Mouse (Mus musculus): ENCODE measurements around the gene Nr5a2. TPM values are rescaled to one million over a fixed set of nuclear protein-coding genes. Genes with fewer than 3 reads are reported as not detected.

Nr5a2 gene
- total and polyA plus RNA-seq, 2 experiments from 2014 or later = 0.45 to 1.6 TPM

GRCm38 (mm10) chr1:136909494-136910037, 50.7 kb downstream of the Nr5a2 start:
- ATAC-seq (ENCODE audit: insufficient read depth, low read depth) = no peak
- Histone ChIP-seq H3K27ac (ENCODE audit: low read depth) (no peak overlapping the region), H3K4me1 (ENCODE audit: control insufficient read depth, insufficient read depth) (no peaks in the 10 kb centered on the region), H3K9me3 (replicated peaks; ENCODE audit: control insufficient read depth, low read length) (no peaks in the 10 kb centered on the region), H3K9ac (replicated peaks; ENCODE audit: low read depth, low read length) (no peak overlapping the region), H3K36me3 (replicated peaks; ENCODE audit: control insufficient read depth, insufficient read depth, low read length) (no peaks in the 10 kb centered on the region), H3K4me3 (ENCODE audit: low read depth, low read length) (no peak overlapping the region), H3K27me3 (ENCODE audit: control insufficient read depth, insufficient read depth, low read length) (no peaks in the 10 kb centered on the region), H3K4me2 (ENCODE audit: low read depth, low read length) (no peak overlapping the region)
- no peak for DNase-seq (ENCODE audit: low spot score)
- TF ChIP-seq CTCF (IDR thresholded peaks at IDR 0.05; ENCODE audit: low read depth) = no peak
- no peak for TF ChIP-seq EP300 (IDR thresholded peaks at IDR 0.05; ENCODE audit: low read depth)
- 87% methylated on average over 6 of the region's 6 CpGs for WGBS

- Histone ChIP-seq H3K9me3 (replicated peaks; ENCODE audit: control insufficient read depth, low read length) (no peaks in the 10 kb centered on the region; the same call in 1 of the 2 replicates), H3K36me3 (replicated peaks; ENCODE audit: control insufficient read depth, insufficient read depth, low read length) (no peaks in the 10 kb centered on the region), H3K27ac (ENCODE audit: low read depth) (no peak overlapping the region), H3K4me1 (ENCODE audit: control insufficient read depth, insufficient read depth) (peaks cover 3% of the 10 kb centered on the region; the same call in 1 of the 2 replicates), H3K4me3 (ENCODE audit: low read depth, low read length) (no peak overlapping the region), H3K27me3 (ENCODE audit: control insufficient read depth, insufficient read depth, low read length) (no peaks in the 10 kb centered on the region), H3K4me2 (ENCODE audit: low read depth, low read length) (no peak overlapping the region), H3K9ac (replicated peaks; ENCODE audit: low read depth, low read length) (no peak overlapping the region)
- DNase-seq (ENCODE audit: low spot score) = no peak
- ATAC-seq (ENCODE audit: insufficient read depth, low read depth) = no peak
- WGBS = 83% methylated on average over 4 of the region's 4 CpGs
- no peak for TF ChIP-seq CTCF (IDR thresholded peaks at IDR 0.05; ENCODE audit: low read depth)
- TF ChIP-seq EP300 (IDR thresholded peaks at IDR 0.05; ENCODE audit: low read depth) = no peak
Observed at GRCm38 (mm10) chr1:136898130-136898529, 62.1 kb downstream of the Nr5a2 start.

GRCm38 (mm10) chr1:136896351-136896750, 63.9 kb downstream of the Nr5a2 start:
- Histone ChIP-seq H3K9ac (replicated peaks; ENCODE audit: low read depth, low read length) (no peak overlapping the region), H3K9me3 (replicated peaks; ENCODE audit: control insufficient read depth, low read length) (no peaks in the 10 kb centered on the region; the same call in 1 of the 2 replicates), H3K4me2 (ENCODE audit: low read depth, low read length) (no peak overlapping the region), H3K27ac (ENCODE audit: low read depth) (no peak overlapping the region), H3K36me3 (replicated peaks; ENCODE audit: control insufficient read depth, insufficient read depth, low read length) (no peaks in the 10 kb centered on the region), H3K4me1 (ENCODE audit: control insufficient read depth, insufficient read depth) (peaks cover 3% of the 10 kb centered on the region; the same call in 1 of the 2 replicates), H3K27me3 (ENCODE audit: control insufficient read depth, insufficient read depth, low read length) (no peaks in the 10 kb centered on the region), H3K4me3 (ENCODE audit: low read depth, low read length) (no peak overlapping the region)
- TF ChIP-seq EP300 (IDR thresholded peaks at IDR 0.05; ENCODE audit: low read depth) (no peak), CTCF (IDR thresholded peaks at IDR 0.05; ENCODE audit: low read depth) (no peak)
- DNase-seq (ENCODE audit: low spot score) (no peak), ATAC-seq (ENCODE audit: insufficient read depth, low read depth) (no peak)
- 54% methylated on average over 6 of the region's 6 CpGs for WGBS

GRCm38 (mm10) chr1:136895877-136896276, 64.4 kb downstream of the Nr5a2 start:
- Histone ChIP-seq H3K4me3 (ENCODE audit: low read depth, low read length) (no peak overlapping the region), H3K9ac (replicated peaks; ENCODE audit: low read depth, low read length) (no peak overlapping the region), H3K9me3 (replicated peaks; ENCODE audit: control insufficient read depth, low read length) (no peaks in the 10 kb centered on the region), H3K36me3 (replicated peaks; ENCODE audit: control insufficient read depth, insufficient read depth, low read length) (no peaks in the 10 kb centered on the region), H3K27ac (ENCODE audit: low read depth) (no peak overlapping the region), H3K4me1 (ENCODE audit: control insufficient read depth, insufficient read depth) (peaks cover 3% of the 10 kb centered on the region; the same call in 1 of the 2 replicates), H3K27me3 (ENCODE audit: control insufficient read depth, insufficient read depth, low read length) (no peaks in the 10 kb centered on the region), H3K4me2 (ENCODE audit: low read depth, low read length) (no peak overlapping the region)
- TF ChIP-seq EP300 (IDR thresholded peaks at IDR 0.05; ENCODE audit: low read depth) (no peak), CTCF (IDR thresholded peaks at IDR 0.05; ENCODE audit: low read depth) (no peak)
- DNase-seq (ENCODE audit: low spot score) (no peak), ATAC-seq (ENCODE audit: insufficient read depth, low read depth) (no peak)
- 91% methylated on average over 8 of the region's 8 CpGs for WGBS

GRCm38 (mm10) chr1:136894753-136895152, 65.5 kb downstream of the Nr5a2 start:
- WGBS = 56% methylated on average over 2 of the region's 2 CpGs

GRCm38 (mm10) chr1:136893162-136893561, 67.1 kb downstream of the Nr5a2 start:
- H3K27me3 ChIP-seq (ENCODE audit: control insufficient read depth, insufficient read depth, low read length) = no peaks in the 10 kb centered on the region
- WGBS = 88% methylated on average over 6 of the region's 6 CpGs
- ATAC-seq (ENCODE audit: insufficient read depth, low read depth) = no peak

More at GRCm38 (mm10) chr1:136894753-136895152, 65.5 kb downstream of the Nr5a2 start:
- Histone ChIP-seq H3K27ac (ENCODE audit: low read depth) (no peak overlapping the region), H3K9me3 (replicated peaks; ENCODE audit: control insufficient read depth, low read length) (no peaks in the 10 kb centered on the region), H3K4me3 (ENCODE audit: low read depth, low read length) (no peak overlapping the region), H3K36me3 (replicated peaks; ENCODE audit: control insufficient read depth, insufficient read depth, low read length) (no peaks in the 10 kb centered on the region), H3K27me3 (ENCODE audit: control insufficient read depth, insufficient read depth, low read length) (no peaks in the 10 kb centered on the region), H3K4me2 (ENCODE audit: low read depth, low read length) (no peak overlapping the region), H3K4me1 (ENCODE audit: control insufficient read depth, insufficient read depth) (peaks cover 3% of the 10 kb centered on the region; the same call in 1 of the 2 replicates), H3K9ac (replicated peaks; ENCODE audit: low read depth, low read length) (no peak overlapping the region)
- no peak for ATAC-seq (ENCODE audit: insufficient read depth, low read depth)
- no peak for DNase-seq (ENCODE audit: low spot score)
- TF ChIP-seq CTCF (IDR thresholded peaks at IDR 0.05; ENCODE audit: low read depth) (no peak), EP300 (IDR thresholded peaks at IDR 0.05; ENCODE audit: low read depth) (no peak)

More at GRCm38 (mm10) chr1:136893162-136893561, 67.1 kb downstream of the Nr5a2 start:
- Histone ChIP-seq H3K36me3 (replicated peaks; ENCODE audit: control insufficient read depth, insufficient read depth, low read length) (no peaks in the 10 kb centered on the region), H3K4me1 (ENCODE audit: control insufficient read depth, insufficient read depth) (no peaks in the 10 kb centered on the region), H3K27ac (ENCODE audit: low read depth) (no peak overlapping the region), H3K9ac (replicated peaks; ENCODE audit: low read depth, low read length) (no peak overlapping the region), H3K4me2 (ENCODE audit: low read depth, low read length) (no peak overlapping the region), H3K9me3 (replicated peaks; ENCODE audit: control insufficient read depth, low read length) (no peaks in the 10 kb centered on the region), H3K4me3 (ENCODE audit: low read depth, low read length) (no peak overlapping the region)
- TF ChIP-seq EP300 (IDR thresholded peaks at IDR 0.05; ENCODE audit: low read depth) = no peak
- TF ChIP-seq CTCF (IDR thresholded peaks at IDR 0.05; ENCODE audit: low read depth) = no peak
- no peak for DNase-seq (ENCODE audit: low spot score)

Data from heart, postnatal 0 days (tissue).